In genomic region chr2:90624339-90624738, GRCm38 (mm10) we compare ENCODE assay signal across 9 mouse cellular contexts. TPM values are rescaled to one million over a fixed set of nuclear protein-coding genes. Genes with fewer than 3 reads are reported as not detected.
DNase-seq lines count a peak whose midpoint lies in the region; ATAC-seq and TF ChIP-seq lines count a peak whose summit lies in the region.
"Had no signal": no experiment of that assay in that cellular context is flagged by ENCODE, and none has a peak within 500 bp of the region (broad histone marks: within the 10 kb centered on the region; RNA-seq: fewer than 3 reads in every experiment).

No protein-coding gene starts in this region.

- no peak overlapping the region for H3K4me3 ChIP-seq in heart, embryonic 13.5 days
- H3K4me3 ChIP-seq in heart, embryonic 11.5 days (ENCODE audit: low read depth, low read length) = no peak overlapping the region
- no peak overlapping the region for H3K4me3 ChIP-seq in lung, embryonic 15.5 days

- H3K4me2 ChIP-seq in heart, embryonic 13.5 days = no peak overlapping the region
- no peak overlapping the region for H3K4me2 ChIP-seq in heart, embryonic 11.5 days
- no peak overlapping the region for H3K4me2 ChIP-seq in lung, embryonic 15.5 days

- H3K36me3 ChIP-seq in heart, embryonic 13.5 days = no peaks in the 10 kb centered on the region
- no peaks in the 10 kb centered on the region for H3K36me3 ChIP-seq in heart, embryonic 11.5 days (ENCODE audit: control insufficient read depth, insufficient read depth, low read length)
- H3K36me3 ChIP-seq in lung, embryonic 15.5 days = no peaks in the 10 kb centered on the region

- POLR2A ChIA-PET in Patski (lab: Charles Lee) = interaction anchor here (0.7 to 1.1 kb wide), 2 partner anchors 23 to 45 kb away, joined by 3 to 4 read pairs; no protein-coding TSS in a partner anchor

- no peaks in the 10 kb centered on the region for H3K9me3 ChIP-seq in heart, embryonic 13.5 days
- H3K9me3 ChIP-seq in heart, embryonic 11.5 days (replicated peaks; ENCODE audit: control insufficient read depth, low read length) = no peaks in the 10 kb centered on the region
- H3K9me3 ChIP-seq in lung, embryonic 15.5 days = no peaks in the 10 kb centered on the region

- no peak overlapping the region for H3K27ac ChIP-seq in heart, embryonic 13.5 days (replicated peaks)
- H3K27ac ChIP-seq in heart, embryonic 11.5 days (ENCODE audit: low read depth, low read length) = no peak overlapping the region
- H3K27ac ChIP-seq in lung, embryonic 15.5 days = no peak overlapping the region
- H3K27ac ChIP-seq: liver, embryonic 14.5 days had no signal

- no peak for ATAC-seq in heart, embryonic 13.5 days (ENCODE audit: extremely low read depth, insufficient number of reproducible peaks, low FRiP score, low TSS enrichment)
- ATAC-seq in heart, embryonic 11.5 days (replicated peaks; ENCODE audit: insufficient number of reproducible peaks, low FRiP score, low TSS enrichment) = no peak
- ATAC-seq in Patski = peak; percentile 73
- 0 out of 2 replicates have a peak, but pooled peaks have one; percentile 35 for ATAC-seq in erythroid progenitor cell, adult 5-6 weeks (replicated peaks; ENCODE audit: low FRiP score, poor library complexity, severe bottlenecking)
- peak; percentile 39; the same call in 1 of the 2 replicates for ATAC-seq in lung, embryonic 15.5 days (ENCODE audit: borderline replicate concordance, extremely low read depth, low FRiP score, low TSS enrichment)

- WGBS in heart, embryonic 13.5 days = 23% methylated on average over 4 of the region's 4 CpGs
- WGBS in heart, embryonic 11.5 days (ENCODE audit: insufficient replicate concordance) = 43% methylated on average over 4 of the region's 4 CpGs
- 18% methylated on average over 4 of the region's 4 CpGs for WGBS in lung, embryonic 15.5 days

- CTCF ChIA-PET in Patski (lab: Charles Lee) = interaction anchor here (0.7 to 2.7 kb wide), 14 partner anchors 10 to 155 kb away, joined by 3 to 33 read pairs (median 4); no protein-coding TSS in a partner anchor

- no peak for DNase-seq in Patski (ENCODE audit: low read depth, low spot score)
- DNase-seq in gastrocnemius, postnatal 4 days (ENCODE audit: low spot score in 2 of 2) = no peak
- DNase-seq in B cell, adult 2 months = no peak
- no peak for DNase-seq in c-Kit-positive CD71-positive TER-119-positive erythroid progenitor cells, embryonic 14.5 days (ENCODE audit: low spot score)

- no peak for TF ChIP-seq CTCF in Patski (IDR thresholded peaks at IDR 0.05)

- peaks cover 7% of the 10 kb centered on the region; the same call in 1 of the 2 replicates for H3K27me3 ChIP-seq in heart, embryonic 13.5 days (replicated peaks)
- no peaks in the 10 kb centered on the region for H3K27me3 ChIP-seq in heart, embryonic 11.5 days (ENCODE audit: control insufficient read depth, insufficient read depth, low read length)
- no peaks in the 10 kb centered on the region for H3K27me3 ChIP-seq in Patski
- H3K27me3 ChIP-seq in lung, embryonic 15.5 days = no peaks in the 10 kb centered on the region

- peaks cover 6% of the 10 kb centered on the region for H3K4me1 ChIP-seq in heart, embryonic 13.5 days
- no peaks in the 10 kb centered on the region for H3K4me1 ChIP-seq in heart, embryonic 11.5 days (ENCODE audit: control insufficient read depth, insufficient read depth, low read length)
- H3K4me1 ChIP-seq in lung, embryonic 15.5 days = peaks cover 4% of the 10 kb centered on the region; the same call in 1 of the 2 replicates

- H3K9ac ChIP-seq in heart, embryonic 13.5 days = 0 out of 2 replicates have a peak overlapping the region, but pooled peaks have one; percentile 3
- H3K9ac ChIP-seq in heart, embryonic 11.5 days (ENCODE audit: low read depth, low read length) = no peak overlapping the region
- no peak overlapping the region for H3K9ac ChIP-seq in lung, embryonic 15.5 days
- H3K9ac ChIP-seq: liver, embryonic 14.5 days had no signal

- in situ Hi-C loops in Patski (cut with MboI; ENCODE audit: low pct_unique_long_range_greater_than_20kb) = no loop called here

RNA-seq across cellular contexts. Expression of gene Ptprj, which starts 43.9 kb away (rescaled TPM):
- polyA plus RNA-seq in heart, embryonic 13.5 days (2015; fragmentation: Nextera tagmentation; extraction: Ambion mirVana) = 0.84 and 1.3 TPM in 2 replicates
- 1.6 and 1.7 TPM in 2 replicates for polyA plus RNA-seq in heart, embryonic 11.5 days (2014; fragmentation: Nextera tagmentation; extraction: Ambion mirVana)
- polyA plus RNA-seq in Patski (2021) = 51.0 TPM
- 22.0 and 26.4 TPM in 2 replicates for total RNA-seq in erythroid progenitor cell, adult 5-6 weeks (2015; ENCODE audit: low replicate concordance)
- 14.8 and 19.1 TPM in 2 replicates for total RNA-seq in erythroid progenitor cell, adult 5-6 weeks (2017; ENCODE audit: low replicate concordance)
- 3.4 TPM in 2 replicates for polyA plus RNA-seq in lung, embryonic 15.5 days (2015; fragmentation: Nextera tagmentation; extraction: Ambion mirVana)
- 10 to 100 TPM; 12.5 to 12.7 TPM for total RNA-seq in gastrocnemius, postnatal 4 days (2021)

RNA-seq across cellular contexts. Expression of gene Nup160, which starts 52.7 kb away (rescaled TPM):
- 21.2 and 23.8 TPM in 2 replicates for polyA plus RNA-seq in heart, embryonic 13.5 days (2015; fragmentation: Nextera tagmentation; extraction: Ambion mirVana)
- polyA plus RNA-seq in heart, embryonic 11.5 days (2014; fragmentation: Nextera tagmentation; extraction: Ambion mirVana) = 35.6 and 36.4 TPM in 2 replicates
- 32.2 TPM for polyA plus RNA-seq in Patski (2021)
- total RNA-seq in erythroid progenitor cell, adult 5-6 weeks (2015; ENCODE audit: low replicate concordance) = 103 and 115 TPM in 2 replicates
- total RNA-seq in erythroid progenitor cell, adult 5-6 weeks (2017; ENCODE audit: low replicate concordance) = 91.8 and 101 TPM in 2 replicates
- 45.0 and 52.5 TPM in 2 replicates for polyA plus RNA-seq in lung, embryonic 15.5 days (2015; fragmentation: Nextera tagmentation; extraction: Ambion mirVana)
- total RNA-seq in gastrocnemius, postnatal 4 days (2021) = 10 to 100 TPM; 17.1 to 22.3 TPM

Comparison
In these comparisons a context has a peak if more than half of its experiments do, and no peak if none do; other contexts are left out.
1. ATAC-seq: peak in Patski (single experiment), erythroid progenitor cell, adult 5-6 weeks (single experiment) and lung, embryonic 15.5 days (single experiment); none in heart, embryonic 13.5 days (single experiment) and heart, embryonic 11.5 days (single experiment).
2. RNA of gene Ptprj, which starts 43.9 kb away (polyA plus RNA-seq): 51.0 TPM in Patski (single experiment); 3.4 TPM in lung, embryonic 15.5 days, 1.6 to 1.7 TPM in heart, embryonic 11.5 days and 0.84 to 1.3 TPM in heart, embryonic 13.5 days; every median in the first group is over 10 times any median in the second.